Mouse (Mus musculus) ES-Bruce4 (cell line): ENCODE results near the gene Tcl1b2.

ENCODE experiments used
- CTCF ChIP-seq: IDR thresholded peaks from one replicate; pipeline ENCODE4 v1.8.1; 2011; ENCODE audit warnings: low read depth, low read length
- EP300 ChIP-seq: IDR thresholded peaks from 2 replicates; pipeline ENCODE4 v1.6.1; 2011; ENCODE audit warnings: low read depth, low read length; ENCODE audit not compliant: insufficient read depth
- POLR2A ChIP-seq: IDR thresholded peaks from one replicate; pipeline ENCODE4 v1.8.1; 2011; ENCODE audit warnings: low read length; ENCODE audit not compliant: insufficient read depth

GRCm38 (mm10) chr12:105173366-105173765 lies 27.6 kb downstream of the Tcl1b2 start:
- TF ChIP-seq POLR2A (no peak), CTCF (no peak), EP300 (no peak)
